Mouse (Mus musculus) CH12.LX (cell line): ENCODE results near the gene Bmpr2.

Experiments
- BHLHE40 ChIP-seq: IDR thresholded peaks from 2 replicates; pipeline ENCODE4 v1.6.1; 2011; ENCODE audit warnings: mild to moderate bottlenecking, low read depth, low read length, improper control_type of control experiment
- CHD1 ChIP-seq: IDR thresholded peaks from 2 replicates; pipeline ENCODE4 v1.6.1; 2012; ENCODE audit warnings: low read depth, low read length, improper control_type of control experiment, inconsistent platforms
- CTCF ChIP-seq, 2 experiments: IDR thresholded peaks in 1 of 2; conservative IDR thresholded peaks in 1 of 2; 2 replicates each; pipeline ENCODE4 v1.5.1; 2011 to 2012; ENCODE audit warnings: low read depth in 2 of 2, low read length in 2 of 2, improper control_type of control experiment in 1 of 2, inconsistent platforms in 1 of 2, mild to moderate bottlenecking in 1 of 2, moderate library complexity in 1 of 2
- E2F4 ChIP-seq: IDR thresholded peaks from 2 replicates; pipeline ENCODE4 v1.6.1; 2011; ENCODE audit warnings: low read depth, low read length, improper control_type of control experiment; ENCODE audit not compliant: insufficient replicate concordance
- ELF1 ChIP-seq: IDR thresholded peaks from 2 replicates; pipeline ENCODE4 v1.6.1; 2014; ENCODE audit warnings: low read depth, mild to moderate bottlenecking, inconsistent platforms, low read length, improper control_type of control experiment
- EP300 ChIP-seq: IDR thresholded peaks from 2 replicates; pipeline ENCODE4 v1.6.1; 2011; ENCODE audit warnings: low read length, improper control_type of control experiment
- HCFC1 ChIP-seq: IDR thresholded peaks from 2 replicates; pipeline ENCODE4 v1.6.1; 2012; ENCODE audit warnings: low read depth, mild to moderate bottlenecking, inconsistent platforms, low read length, improper control_type of control experiment
- JUND ChIP-seq: conservative IDR thresholded peaks from 2 replicates; pipeline ENCODE4 v1.6.1; 2011; ENCODE audit warnings: low read depth, low read length, improper control_type of control experiment
- KAT2A ChIP-seq: IDR thresholded peaks from 2 replicates; pipeline ENCODE4 v1.6.1; 2012; ENCODE audit warnings: low read length, improper control_type of control experiment, inconsistent platforms; ENCODE audit not compliant: insufficient replicate concordance
- MAX ChIP-seq: IDR thresholded peaks from 2 replicates; pipeline ENCODE4 v1.6.1; 2011; ENCODE audit warnings: low read length, improper control_type of control experiment
- NELFE ChIP-seq: IDR thresholded peaks from 2 replicates; pipeline ENCODE4 v1.6.1; 2011; ENCODE audit warnings: low read depth, low read length, improper control_type of control experiment
- POLR2A ChIP-seq: IDR thresholded peaks from 2 replicates; pipeline ENCODE4 v1.6.1; 2011; ENCODE audit warnings: low read depth, mild to moderate bottlenecking, improper control_type of control experiment, low read length
- SIN3A ChIP-seq: IDR thresholded peaks from 2 replicates; pipeline ENCODE4 v1.6.1; 2012; ENCODE audit warnings: low read length, improper control_type of control experiment, inconsistent platforms
- ZC3H11A ChIP-seq: IDR thresholded peaks from 2 replicates; pipeline ENCODE4 v1.6.1; 2012; ENCODE audit warnings: low read depth, mild to moderate bottlenecking, inconsistent platforms, low read length, improper control_type of control experiment

- TF ChIP-seq POLR2A, result no peak
- TF ChIP-seq JUND, result no peak
- TF ChIP-seq EP300, result no peak
- no peak for TF ChIP-seq CHD1
- TF ChIP-seq CTCF (conservative IDR thresholded peaks at IDR 0.05 in 1 of 2, IDR thresholded peaks at IDR 0.05 in 1 of 2; ENCODE audit: low read depth in 2 of 2, low read length in 2 of 2), result no peak
- no peak for TF ChIP-seq KAT2A
- no peak for TF ChIP-seq BHLHE40
- no peak for TF ChIP-seq MAX
- TF ChIP-seq ELF1, result no peak
- no peak for TF ChIP-seq ZC3H11A
- TF ChIP-seq E2F4, result no peak
- TF ChIP-seq SIN3A, result no peak
- no peak for TF ChIP-seq NELFE
- TF ChIP-seq HCFC1, result no peak
Observed at GRCm38 (mm10) chr1:59781080-59781479, 17.9 kb downstream of the Bmpr2 start.
